Comparison of ENCODE assay signal across 17 mouse cellular contexts in genomic region chr12:111441523-111441922, GRCm38 (mm10). TPM values are rescaled to one million over a fixed set of nuclear protein-coding genes. Genes with fewer than 3 reads are reported as not detected.
DNase-seq lines count a peak whose midpoint lies in the region; ATAC-seq and TF ChIP-seq lines count a peak whose summit lies in the region.
"Had no signal": no experiment of that assay in that cellular context is flagged by ENCODE, and none has a peak within 500 bp of the region (broad histone marks: within the 10 kb centered on the region; RNA-seq: fewer than 3 reads in every experiment).

No protein-coding gene starts in this region.

- no peaks in the 10 kb centered on the region for H3K27me3 ChIP-seq in liver, embryonic 14.5 days (ENCODE audit: control insufficient read depth, insufficient read depth, low read length)

- H3K4me1 ChIP-seq in liver, embryonic 14.5 days (replicated peaks; ENCODE audit: control insufficient read depth in 2 of 2, insufficient read depth in 2 of 2, low read length in 1 of 2) = peaks cover 50 to 66% of the 10 kb centered on the region in 2 experiments

- no peak for TF ChIP-seq EP300 in liver, embryonic 14.5 days (IDR thresholded peaks at IDR 0.05; ENCODE audit: low read depth)

- ATAC-seq in liver, embryonic 14.5 days (ENCODE audit: insufficient read depth) = no peak
- ATAC-seq in cerebellum, adult (ENCODE audit: insufficient number of reproducible peaks, low FRiP score, low TSS enrichment) = no peak

- H3K36me3 ChIP-seq in liver, embryonic 14.5 days (replicated peaks; ENCODE audit: control insufficient read depth, insufficient read depth, low read depth) = peaks cover 20% of the 10 kb centered on the region
- H3K36me3 ChIP-seq: limb, embryonic 13.5 days; midbrain, embryonic 10.5 days; neural tube, embryonic 13.5 days had no signal

- intact Hi-C loops in left cerebral cortex, postnatal 36 days (cut with DNase I) = no loop called here
- intact Hi-C loops in left cerebral cortex, adult 2 months (cut with DNase I) = no loop called here

- no peak overlapping the region for H3K4me3 ChIP-seq in left cerebral cortex, adult 2 months
- H3K4me3 ChIP-seq in liver, embryonic 14.5 days (ENCODE audit: insufficient read depth in 1 of 2, low read depth in 2 of 2, low read length in 2 of 2) = no peak overlapping the region

- no peaks in the 10 kb centered on the region for H3K9me3 ChIP-seq in liver, embryonic 14.5 days (ENCODE audit: control insufficient read depth, low read length)
- H3K9me3 ChIP-seq: limb, embryonic 13.5 days; neural tube, embryonic 13.5 days had no signal

- no peak overlapping the region for H3K27ac ChIP-seq in left cerebral cortex, adult 2 months
- H3K27ac ChIP-seq in liver, embryonic 14.5 days = peak overlapping the region; percentile 96
- H3K27ac ChIP-seq: limb, embryonic 13.5 days; neural tube, embryonic 13.5 days had no signal

- H3K9ac ChIP-seq in liver, embryonic 14.5 days (replicated peaks) = no peak overlapping the region

- no peak for TF ChIP-seq CTCF in left cerebral cortex, adult 2 months (IDR thresholded peaks at IDR 0.05)
- no peak for TF ChIP-seq CTCF in liver, embryonic 14.5 days (IDR thresholded peaks at IDR 0.05; ENCODE audit: low read depth)

- WGBS in liver, embryonic 14.5 days (ENCODE audit: insufficient replicate concordance) = 65% methylated on average over 3 of the region's 3 CpGs

- H3K4me2 ChIP-seq in liver, embryonic 14.5 days (ENCODE audit: low read depth) = peak overlapping the region; percentile 65

- peak; percentile 95 for DNase-seq in heart, adult 11 months
- no peak for DNase-seq in heart, postnatal 4 days
- DNase-seq in left cerebral cortex, postnatal 36 days (ENCODE audit: low spot score in 2 of 2) = peak; percentile 39 to 58
- no peak for DNase-seq in left cerebral cortex, adult 2 months (ENCODE audit: extremely low spot score in 1 of 2, low spot score in 2 of 2)
- peak; percentile 51 for DNase-seq in R1 (ENCODE audit: low read depth, low spot score)
- no peak for DNase-seq in liver, embryonic 14.5 days (ENCODE audit: low read depth in 3 of 3, low spot score in 3 of 3)
- DNase-seq in adrenal gland, postnatal 10 days = no peak
- DNase-seq: adrenal gland, adult 8-10 months; cerebellum, adult 18-20 months; thymus, adult 2 months had no signal

RNA-seq across cellular contexts. Expression of gene Tnfaip2, which starts 0.7 kb away (rescaled TPM):
- 10 to 100 TPM; 19.1 to 23.3 TPM for total RNA-seq in heart, postnatal 4 days (2021)
- 1 to 10 TPM in 1 of 2 experiments, under 1 TPM in 1; 0.77 to 1.2 TPM for total RNA-seq in left cerebral cortex, postnatal 36 days (2021)
- under 1 TPM; 0.82 to 0.84 TPM for total RNA-seq in left cerebral cortex, adult 2 months (2021)
- 57.6 and 61.8 TPM in 2 replicates for polyA plus RNA-seq in liver, embryonic 14.5 days (2012; rRNA removed)
- 78.7 and 88.5 TPM in 2 replicates for polyA plus RNA-seq in liver, embryonic 14.5 days (2014; fragmentation: Nextera tagmentation; extraction: Ambion mirVana)
- 10 to 100 TPM; 15.0 to 18.5 TPM for total RNA-seq in adrenal gland, postnatal 10 days (2021)

RNA-seq across cellular contexts. Expression of gene Exoc3l4, which starts 24.7 kb away (rescaled TPM):
- 1 to 10 TPM; 7.3 to 8.7 TPM for total RNA-seq in heart, postnatal 4 days (2021)
- total RNA-seq in left cerebral cortex, postnatal 36 days (2021) = 1 to 10 TPM; 1.1 to 1.4 TPM
- total RNA-seq in left cerebral cortex, adult 2 months (2021) = under 1 TPM; 0.54 to 0.96 TPM
- polyA plus RNA-seq in liver, embryonic 14.5 days (2012; rRNA removed) = 18.1 and 20.1 TPM in 2 replicates
- polyA plus RNA-seq in liver, embryonic 14.5 days (2014; fragmentation: Nextera tagmentation; extraction: Ambion mirVana) = 15.8 and 19.3 TPM in 2 replicates
- total RNA-seq in adrenal gland, postnatal 10 days (2021) = 1 to 10 TPM; 5.1 to 6.7 TPM

RNA-seq across cellular contexts. Expression of gene Lbhd2, which starts 34.9 kb away (rescaled TPM):
- not detected for total RNA-seq in heart, postnatal 4 days (2021)
- total RNA-seq in left cerebral cortex, postnatal 36 days (2021) = 1 to 10 TPM; 1.2 to 1.9 TPM
- 1 to 10 TPM; 1.3 to 2.8 TPM for total RNA-seq in left cerebral cortex, adult 2 months (2021)
- not detected in 2 replicates for polyA plus RNA-seq in liver, embryonic 14.5 days (2012; rRNA removed)
- polyA plus RNA-seq in liver, embryonic 14.5 days (2014; fragmentation: Nextera tagmentation; extraction: Ambion mirVana) = 0.15 and 0.21 TPM in 2 replicates
- under 1 TPM in 1 of 2 experiments, not detected in 1; 0.48 TPM for total RNA-seq in adrenal gland, postnatal 10 days (2021)
- polyA plus RNA-seq: C2C12; embryonic facial prominence, embryonic 11.5 days; midbrain, embryonic 10.5 days; neural tube, embryonic 13.5 days; small intestine, adult 2 months had no signal

RNA-seq across cellular contexts. Expression of gene Gm266, which starts 44.1 kb away (rescaled TPM):
- total RNA-seq in heart, postnatal 4 days (2021) = 1 to 10 TPM in 1 of 2 experiments, under 1 TPM in 1; 0.88 to 1.6 TPM
- 1 to 10 TPM; 4.0 to 4.5 TPM for total RNA-seq in left cerebral cortex, postnatal 36 days (2021)
- 1 to 10 TPM; 3.1 to 3.3 TPM for total RNA-seq in left cerebral cortex, adult 2 months (2021)
- polyA plus RNA-seq in liver, embryonic 14.5 days (2012; rRNA removed) = 0.61 and 0.91 TPM in 2 replicates
- 0.42 and 0.53 TPM in 2 replicates for polyA plus RNA-seq in liver, embryonic 14.5 days (2014; fragmentation: Nextera tagmentation; extraction: Ambion mirVana)
- 1 to 10 TPM; 1.0 to 1.1 TPM for total RNA-seq in adrenal gland, postnatal 10 days (2021)
- total RNA-seq: adrenal gland, adult 8-10 months had no signal

Comparison
In these comparisons a context has a peak if more than half of its experiments do, and no peak if none do; other contexts are left out.
1. DNase-seq: peak in heart, adult 11 months (single experiment), left cerebral cortex, postnatal 36 days (2 of 2) and R1 (single experiment); none in heart, postnatal 4 days (single experiment), left cerebral cortex, adult 2 months (0 of 2), liver, embryonic 14.5 days (0 of 3) and adrenal gland, postnatal 10 days (single experiment).
2. RNA of gene Tnfaip2, which starts 0.7 kb away (total RNA-seq): 19.1 to 23.3 TPM in heart, postnatal 4 days and 15.0 to 18.5 TPM in adrenal gland, postnatal 10 days; 0.77 to 1.2 TPM in left cerebral cortex, postnatal 36 days and 0.82 to 0.84 TPM in left cerebral cortex, adult 2 months; every median in the first group is over 4 times any median in the second.